Mouse (Mus musculus) C2C12 (cell line): ENCODE data around the gene Reln.

Source experiments
- CEBPB ChIP-seq: IDR thresholded peaks from one replicate; pipeline ENCODE4 v1.6.1; 2011; ENCODE audit warnings: low read depth, mild to moderate bottlenecking, control low read depth, moderate library complexity
- CTCF ChIP-seq: IDR thresholded peaks from one replicate; pipeline ENCODE4 v1.5.1; 2011; ENCODE audit not compliant: control insufficient read depth, insufficient read depth, insufficient read length
- FOSL1 ChIP-seq: IDR thresholded peaks from one replicate; pipeline ENCODE4 v1.8.0; 2011; ENCODE audit warnings: mild to moderate bottlenecking, low read length; ENCODE audit not compliant: poor library complexity, insufficient read depth, severe bottlenecking
- MAX ChIP-seq: IDR thresholded peaks from one replicate; pipeline ENCODE4 v1.6.1; 2011; ENCODE audit warnings: mild to moderate bottlenecking, control low read depth
- MYOD1 ChIP-seq: IDR thresholded peaks from one replicate; pipeline ENCODE4 v1.6.1; 2011; ENCODE audit warnings: low read depth; ENCODE audit not compliant: control insufficient read depth, insufficient read length
- MYOG ChIP-seq: IDR thresholded peaks from one replicate; pipeline ENCODE4 v1.6.1; 2011; ENCODE audit not compliant: control insufficient read depth, insufficient read length; ENCODE audit errors: extremely low read depth
- USF1 ChIP-seq: IDR thresholded peaks from one replicate; pipeline ENCODE4 v1.6.1; 2011; ENCODE audit warnings: low read depth, mild to moderate bottlenecking, control low read depth, moderate library complexity

GRCm38 (mm10) chr5:21981216-21981615, 363.3 kb downstream of the Reln start:
- TF ChIP-seq CTCF = no peak
- TF ChIP-seq USF1 = no peak
- TF ChIP-seq MAX = no peak
- TF ChIP-seq MYOD1 = no peak
- no peak for TF ChIP-seq FOSL1
- TF ChIP-seq MYOG = no peak
- no peak for TF ChIP-seq CEBPB
